Mouse (Mus musculus): ENCODE results near the gene Gm44805. TPM values are rescaled to one million over a fixed set of nuclear protein-coding genes. Genes with fewer than 3 reads are reported as not detected.

Gm44805 gene
- polyA plus RNA-seq, 1 experiment from 2014 or later = not detected

- peaks cover 5% of the 10 kb centered on the region; the same call in 1 of the 2 replicates for H3K4me1 ChIP-seq (ENCODE audit: control insufficient read depth, insufficient read depth, low read length)
- H3K36me3 ChIP-seq (replicated peaks; ENCODE audit: control insufficient read depth, insufficient read depth, low read depth, low read length) = peaks cover 4% of the 10 kb centered on the region
- H3K4me2 ChIP-seq (ENCODE audit: low read depth, low read length) = peak overlapping the region; percentile 70
- peak overlapping the region; percentile 59 for H3K9ac ChIP-seq (replicated peaks; ENCODE audit: low read length)
- ATAC-seq (replicated peaks; ENCODE audit: insufficient number of reproducible peaks, low FRiP score, low TSS enrichment, low read depth) (no peak), DNase-seq (ENCODE audit: low spot score) (peak; percentile 76)
- H3K27ac ChIP-seq (replicated peaks; ENCODE audit: low read depth, low read length) = no peak overlapping the region; the same call in 1 of the 2 replicates
- no peaks in the 10 kb centered on the region for H3K9me3 ChIP-seq (replicated peaks; ENCODE audit: control insufficient read depth, low read length)
- peak overlapping the region; percentile 35 for H3K4me3 ChIP-seq (ENCODE audit: low read depth, low read length)
- 3% methylated on average over 28 of the region's 28 CpGs for WGBS
- H3K27me3 ChIP-seq (ENCODE audit: control insufficient read depth, insufficient read depth, low read length) = no peaks in the 10 kb centered on the region
Observed at GRCm38 (mm10) chr7:19697949-19698906, 17.0 kb upstream of the Gm44805 start.

GRCm38 (mm10) chr7:19696336-19696873, 15.2 kb upstream of the Gm44805 start:
- Histone ChIP-seq H3K27me3 (ENCODE audit: control insufficient read depth, insufficient read depth, low read length) (no peaks in the 10 kb centered on the region), H3K27ac (replicated peaks; ENCODE audit: low read depth, low read length) (no peak overlapping the region), H3K4me1 (ENCODE audit: control insufficient read depth, insufficient read depth, low read length) (peaks cover 5% of the 10 kb centered on the region; the same call in 1 of the 2 replicates), H3K9ac (replicated peaks; ENCODE audit: low read length) (no peak overlapping the region), H3K36me3 (replicated peaks; ENCODE audit: control insufficient read depth, insufficient read depth, low read depth, low read length) (peaks cover 4% of the 10 kb centered on the region), H3K9me3 (replicated peaks; ENCODE audit: control insufficient read depth, low read length) (no peaks in the 10 kb centered on the region), H3K4me2 (ENCODE audit: low read depth, low read length) (no peak overlapping the region; the same call in 1 of the 2 replicates), H3K4me3 (ENCODE audit: low read depth, low read length) (no peak overlapping the region)
- ATAC-seq (replicated peaks; ENCODE audit: insufficient number of reproducible peaks, low FRiP score, low TSS enrichment, low read depth) (no peak), DNase-seq (ENCODE audit: low spot score) (no peak)
- 92% methylated on average over 34 of the region's 34 CpGs for WGBS

- no peaks in the 10 kb centered on the region for H3K9me3 ChIP-seq (replicated peaks; ENCODE audit: control insufficient read depth, low read length)
- H3K36me3 ChIP-seq (replicated peaks; ENCODE audit: control insufficient read depth, insufficient read depth, low read depth, low read length) = peaks cover 4% of the 10 kb centered on the region
- no peaks in the 10 kb centered on the region for H3K27me3 ChIP-seq (ENCODE audit: control insufficient read depth, insufficient read depth, low read length)
- H3K27ac ChIP-seq (replicated peaks; ENCODE audit: low read depth, low read length) = no peak overlapping the region
- 86% methylated on average over 6 of the region's 6 CpGs for WGBS
- no peak overlapping the region for H3K4me2 ChIP-seq (ENCODE audit: low read depth, low read length)
- ATAC-seq (replicated peaks; ENCODE audit: insufficient number of reproducible peaks, low FRiP score, low TSS enrichment, low read depth) (no peak), DNase-seq (ENCODE audit: low spot score) (no peak)
- H3K4me1 ChIP-seq (ENCODE audit: control insufficient read depth, insufficient read depth, low read length) = peaks cover 4% of the 10 kb centered on the region; the same call in 1 of the 2 replicates
- no peak overlapping the region for H3K9ac ChIP-seq (replicated peaks; ENCODE audit: low read length)
- H3K4me3 ChIP-seq (ENCODE audit: low read depth, low read length) = no peak overlapping the region
Observed at GRCm38 (mm10) chr7:19695881-19696280, 14.7 kb upstream of the Gm44805 start.

GRCm38 (mm10) chr7:19695213-19695594, 14.0 kb upstream of the Gm44805 start:
- Histone ChIP-seq H3K27me3 (ENCODE audit: control insufficient read depth, insufficient read depth, low read length) (no peaks in the 10 kb centered on the region), H3K36me3 (replicated peaks; ENCODE audit: control insufficient read depth, insufficient read depth, low read depth, low read length) (peaks cover 4% of the 10 kb centered on the region), H3K4me2 (ENCODE audit: low read depth, low read length) (no peak overlapping the region), H3K4me3 (ENCODE audit: low read depth, low read length) (no peak overlapping the region), H3K9me3 (replicated peaks; ENCODE audit: control insufficient read depth, low read length) (no peaks in the 10 kb centered on the region), H3K4me1 (ENCODE audit: control insufficient read depth, insufficient read depth, low read length) (peaks cover 2% of the 10 kb centered on the region; the same call in 1 of the 2 replicates), H3K9ac (replicated peaks; ENCODE audit: low read length) (no peak overlapping the region), H3K27ac (replicated peaks; ENCODE audit: low read depth, low read length) (no peak overlapping the region)
- WGBS = 50% methylated on average over 8 of the region's 8 CpGs
- no peak for DNase-seq (ENCODE audit: low spot score)
- no peak for ATAC-seq (replicated peaks; ENCODE audit: insufficient number of reproducible peaks, low FRiP score, low TSS enrichment, low read depth)

GRCm38 (mm10) chr7:19694336-19695212, 13.4 kb upstream of the Gm44805 start:
- no peaks in the 10 kb centered on the region for H3K9me3 ChIP-seq (replicated peaks; ENCODE audit: control insufficient read depth, low read length)
- no peak overlapping the region for H3K27ac ChIP-seq (replicated peaks; ENCODE audit: low read depth, low read length)
- no peak for DNase-seq (ENCODE audit: low spot score)
- no peak overlapping the region for H3K4me2 ChIP-seq (ENCODE audit: low read depth, low read length)
- H3K4me3 ChIP-seq (ENCODE audit: low read depth, low read length) = no peak overlapping the region
- 79% methylated on average over 10 of the region's 10 CpGs for WGBS
- H3K9ac ChIP-seq (replicated peaks; ENCODE audit: low read length) = no peak overlapping the region
- no peak for ATAC-seq (replicated peaks; ENCODE audit: insufficient number of reproducible peaks, low FRiP score, low TSS enrichment, low read depth)
- peaks cover 4% of the 10 kb centered on the region for H3K36me3 ChIP-seq (replicated peaks; ENCODE audit: control insufficient read depth, insufficient read depth, low read depth, low read length)
- H3K27me3 ChIP-seq (ENCODE audit: control insufficient read depth, insufficient read depth, low read length) = no peaks in the 10 kb centered on the region
- H3K4me1 ChIP-seq (ENCODE audit: control insufficient read depth, insufficient read depth, low read length) = peaks cover 2% of the 10 kb centered on the region; the same call in 1 of the 2 replicates

- Histone ChIP-seq H3K27ac (replicated peaks; ENCODE audit: low read depth, low read length) (no peak overlapping the region), H3K4me3 (ENCODE audit: low read depth, low read length) (no peak overlapping the region), H3K27me3 (ENCODE audit: control insufficient read depth, insufficient read depth, low read length) (no peaks in the 10 kb centered on the region), H3K9me3 (replicated peaks; ENCODE audit: control insufficient read depth, low read length) (no peaks in the 10 kb centered on the region), H3K4me2 (ENCODE audit: low read depth, low read length) (no peak overlapping the region), H3K4me1 (ENCODE audit: control insufficient read depth, insufficient read depth, low read length) (no peaks in the 10 kb centered on the region; the same call in 1 of the 2 replicates), H3K9ac (replicated peaks; ENCODE audit: low read length) (no peak overlapping the region; the same call in 1 of the 2 replicates), H3K36me3 (replicated peaks; ENCODE audit: control insufficient read depth, insufficient read depth, low read depth, low read length) (peaks cover 4% of the 10 kb centered on the region)
- ATAC-seq (replicated peaks; ENCODE audit: insufficient number of reproducible peaks, low FRiP score, low TSS enrichment, low read depth) (no peak), DNase-seq (ENCODE audit: low spot score) (no peak)
- 22% methylated on average over 10 of the region's 10 CpGs for WGBS
Observed at GRCm38 (mm10) chr7:19693421-19693820, 12.2 kb upstream of the Gm44805 start.

- Histone ChIP-seq H3K27ac (replicated peaks; ENCODE audit: low read depth, low read length) (no peak within 1 kb of the TSS), H3K9ac (replicated peaks; ENCODE audit: low read length) (peak within 1 kb of the TSS; percentile 9; the same call in 1 of the 2 replicates), H3K4me3 (ENCODE audit: low read depth, low read length) (no peak within 1 kb of the TSS), H3K27me3 (ENCODE audit: control insufficient read depth, insufficient read depth, low read length) (no peaks in the 10 kb centered on the region), H3K9me3 (replicated peaks; ENCODE audit: control insufficient read depth, low read length) (no peaks in the 10 kb centered on the region), H3K4me1 (ENCODE audit: control insufficient read depth, insufficient read depth, low read length) (no peaks in the 10 kb centered on the region; the same call in 1 of the 2 replicates), H3K36me3 (replicated peaks; ENCODE audit: control insufficient read depth, insufficient read depth, low read depth, low read length) (peaks cover 4% of the 10 kb centered on the region), H3K4me2 (ENCODE audit: low read depth, low read length) (no peak within 1 kb of the TSS)
- ATAC-seq (replicated peaks; ENCODE audit: insufficient number of reproducible peaks, low FRiP score, low TSS enrichment, low read depth) (no peak), DNase-seq (ENCODE audit: low spot score) (no peak)
- WGBS = 50% methylated on average over 28 of the region's 28 CpGs
Observed at GRCm38 (mm10) chr7:19691873-19692865, 10.9 kb upstream of the Gm44805 start, which contains the start of gene Apoc1. Apoc1 (minus strand) TSS chr7:19692660.

Data from embryonic facial prominence, embryonic 11.5 days (tissue).